Mouse (Mus musculus) adrenal gland, postnatal 14 days (tissue): ENCODE measurements around the gene Phf11a. TPM values are rescaled to one million over a fixed set of nuclear protein-coding genes. Genes with fewer than 3 reads are reported as not detected.
"Not testable (repeated sequence)": the region's sequence is repeated elsewhere in the genome, so short reads cannot be mapped to it uniquely, and the experiment has no call there.

ENCODE experiments used
- DNase-seq: peaks from one replicate; pipeline ENCODE4 v3.0.0; 2021; ENCODE audit warnings: mixed read lengths
- long read RNA-seq, 2 experiments: library from polyadenylated mRNA; stranded (forward); transcript quantifications; one replicate each; pipeline ENCODE4 v2.0.0; 2021
- total RNA-seq: library from RNA; stranded (reverse); gene quantifications from 2 replicates; pipeline ENCODE4 v1.2.3, GENCODE M21; 2021

Phf11a gene
- 0.37 and 0.56 TPM in 2 replicates for total RNA-seq
- long read RNA-seq, experiment 1: 0 reads
- long read RNA-seq, experiment 2: 0 reads

GRCm38 (mm10) chr14:59297391-59297790 lies at the start of gene Phf11a:
Gene Phf11a, minus strand, starts transcription at chr14:59297522.
- DNase-seq: peak; percentile 9

- not testable (repeated sequence) for DNase-seq
Measured at GRCm38 (mm10) chr14:59341189-59341588, 43.9 kb upstream of the Phf11a start, which contains the start of gene Phf11b. Gene Phf11b, minus strand, starts transcription at chr14:59341351.

GRCm38 (mm10) chr14:59339541-59339940 lies 42.2 kb upstream of the Phf11a start:
- no peak for DNase-seq

GRCm38 (mm10) chr14:59336056-59336455 lies 38.7 kb upstream of the Phf11a start:
- not testable (repeated sequence) for DNase-seq

- peak; percentile 25 for DNase-seq
Measured at GRCm38 (mm10) chr14:59330499-59330898, 33.2 kb upstream of the Phf11a start.

GRCm38 (mm10) chr14:59319970-59320369 lies 22.6 kb upstream of the Phf11a start:
- not testable (repeated sequence) for DNase-seq

- DNase-seq: not testable (repeated sequence)
Measured at GRCm38 (mm10) chr14:59319036-59319435, 21.7 kb upstream of the Phf11a start.

GRCm38 (mm10) chr14:59291769-59292168 lies 5.6 kb downstream of the Phf11a start:
- not testable (repeated sequence) for DNase-seq

GRCm38 (mm10) chr14:59274961-59275360 lies 22.4 kb downstream of the Phf11a start:
- not testable (repeated sequence) for DNase-seq

GRCm38 (mm10) chr14:59260056-59260455 lies 37.3 kb downstream of the Phf11a start, which contains the start of gene Gm6904:
Gene Gm6904, minus strand, starts transcription at chr14:59260216.
- no peak for DNase-seq

GRCm38 (mm10) chr14:59255861-59256260 lies 41.5 kb downstream of the Phf11a start:
- not testable (repeated sequence) for DNase-seq

- DNase-seq: not testable (repeated sequence)
Measured at GRCm38 (mm10) chr14:59250350-59250749, 47.0 kb downstream of the Phf11a start.

- no peak for DNase-seq
Measured at GRCm38 (mm10) chr14:59233635-59234034, 63.7 kb downstream of the Phf11a start.

GRCm38 (mm10) chr14:59232003-59232402 lies 65.3 kb downstream of the Phf11a start:
- peak; percentile 70 for DNase-seq

- DNase-seq: no peak
Measured at GRCm38 (mm10) chr14:59230331-59230966, 66.9 kb downstream of the Phf11a start.

GRCm38 (mm10) chr14:59229822-59230221 lies 67.5 kb downstream of the Phf11a start:
- DNase-seq: no peak

Other genes with a start within 250 kb of the Phf11a start
- not detected in 2 replicates for gene 1700129C05Rik, start 154.6 kb downstream of the Phf11a start, total RNA-seq
- not detected in 2 replicates for gene Gm5142, start 118.8 kb downstream of the Phf11a start, total RNA-seq
- 25.5 and 32.2 TPM in 2 replicates for gene Rcbtb1, start 96.3 kb downstream of the Phf11a start, total RNA-seq
- gene Gm6904, start 37.3 kb downstream of the Phf11a start, total RNA-seq: not detected in 2 replicates
- 0.82 and 3.0 TPM in 2 replicates for gene Phf11b, start 43.8 kb upstream of the Phf11a start, total RNA-seq
- 4.1 and 6.5 TPM in 2 replicates for gene Phf11d, start 67.9 kb upstream of the Phf11a start, total RNA-seq
- gene Phf11c, start 97.9 kb upstream of the Phf11a start, total RNA-seq: 0.96 and 1.3 TPM in 2 replicates
- 9.2 and 12.7 TPM in 2 replicates for gene Setdb2, start 143.4 kb upstream of the Phf11a start, total RNA-seq
- 34.5 and 42.0 TPM in 2 replicates for gene Cab39l, start 143.4 kb upstream of the Phf11a start, total RNA-seq